Mouse (Mus musculus) erythroid progenitor cell, adult 5-6 weeks (primary cell): Measurements from ENCODE around the gene Rps27l. TPM values are rescaled to one million over a fixed set of nuclear protein-coding genes. Genes with fewer than 3 reads are reported as not detected.
"Not testable (repeated sequence)": the region's sequence is repeated elsewhere in the genome, so short reads cannot be mapped to it uniquely, and the experiment has no call there.

Source experiments
- ATAC-seq: replicated peaks from 2 replicates; pipeline ENCODE4 v1.8.0; 2016; ENCODE audit warnings: moderate number of reproducible peaks, mild to moderate bottlenecking, moderate TSS enrichment, inconsistent platforms; ENCODE audit not compliant: poor library complexity, low FRiP score, severe bottlenecking
- total RNA-seq, 2 experiments: library from RNA; stranded (forward) in 1 of 2; stranded (reverse) in 1 of 2; fragments of 150-400 nt in 1 of 2; fragments of 186-747, 209-891 nt in 1 of 2; gene quantifications; 2 replicates each; pipeline versions ENCODE4 v1.2.3 to v1.2.4; 2015 to 2017; ENCODE audit warnings: low replicate concordance in 2 of 2

Gene Rps27l
- total RNA-seq (2015; ENCODE audit: low replicate concordance) = 98.9 and 165 TPM in 2 replicates
- 37.9 and 53.8 TPM in 2 replicates for total RNA-seq (2017; ENCODE audit: low replicate concordance)

DNA sequence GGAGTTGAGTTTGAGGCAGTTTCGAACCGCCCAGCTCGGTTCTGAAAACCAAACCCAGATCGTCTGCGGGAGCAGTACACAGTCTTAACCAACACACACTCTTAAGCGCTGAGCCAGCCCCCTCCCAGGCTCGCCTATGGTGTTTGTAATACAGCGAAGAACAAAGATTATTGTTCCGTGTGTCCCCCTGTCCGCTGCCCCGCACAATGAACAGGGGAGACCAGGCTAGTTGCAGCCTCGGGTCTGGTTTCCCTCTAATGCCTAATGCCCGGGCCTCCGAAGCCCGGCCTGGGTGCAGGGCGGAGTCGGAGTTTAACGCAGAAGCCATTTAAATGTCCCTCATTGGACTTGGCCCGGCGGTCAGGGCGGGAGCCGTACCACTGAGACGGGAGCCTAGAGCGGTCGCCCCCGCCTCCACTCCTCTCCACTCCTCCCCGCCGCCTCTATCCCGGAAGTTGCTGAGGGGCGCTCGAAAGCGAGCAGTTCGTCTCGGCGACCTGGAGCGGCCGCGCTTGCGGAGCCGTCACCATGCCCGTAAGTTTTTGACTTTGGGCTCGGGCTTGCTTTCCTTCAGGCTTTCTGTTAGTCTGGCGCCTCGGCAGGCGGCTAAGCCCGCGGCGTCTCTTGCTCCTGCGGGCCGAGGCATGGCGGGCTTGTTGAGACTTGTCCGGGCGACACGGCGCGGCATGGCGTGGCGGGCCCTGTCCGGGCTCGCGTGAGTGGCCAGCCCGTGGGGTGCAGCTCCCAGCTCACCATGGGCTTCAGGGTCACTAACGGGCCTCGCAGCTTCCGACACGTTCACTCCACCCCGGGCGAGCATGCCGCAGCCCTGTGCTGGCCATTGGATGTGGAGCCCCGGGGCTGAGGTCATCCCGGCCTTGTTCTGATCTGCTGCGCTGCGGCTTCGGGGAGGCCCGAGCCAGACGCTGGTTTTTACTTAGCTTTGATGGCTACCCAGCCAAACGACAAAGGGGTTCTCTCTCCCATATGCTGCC is at the start of gene Rps27l:
Gene Rps27l, plus strand, starts transcription at position 440 of the 995 bp plus-strand sequence.
- peak; percentile 99 for ATAC-seq

DNA sequence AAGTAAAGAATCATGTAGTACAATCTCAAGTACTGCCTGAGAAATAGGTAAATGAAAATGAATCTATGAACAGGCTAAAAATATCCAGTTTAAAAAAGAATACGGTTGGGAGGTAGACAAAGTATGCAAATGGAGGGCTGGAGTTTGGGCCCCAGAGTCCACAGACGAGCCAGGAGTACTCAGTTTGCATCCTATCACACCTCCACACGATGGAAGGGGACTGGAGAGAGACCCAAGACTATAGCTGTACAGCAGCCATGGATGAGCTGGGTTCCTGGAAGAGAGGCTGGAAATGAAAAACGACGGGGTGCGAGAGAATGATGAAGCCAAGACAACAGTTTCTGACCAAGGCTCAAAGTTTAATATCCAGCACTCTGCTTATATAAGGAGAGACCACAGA is 48.9 kb upstream of the Rps27l start:
- ATAC-seq = no peak

DNA sequence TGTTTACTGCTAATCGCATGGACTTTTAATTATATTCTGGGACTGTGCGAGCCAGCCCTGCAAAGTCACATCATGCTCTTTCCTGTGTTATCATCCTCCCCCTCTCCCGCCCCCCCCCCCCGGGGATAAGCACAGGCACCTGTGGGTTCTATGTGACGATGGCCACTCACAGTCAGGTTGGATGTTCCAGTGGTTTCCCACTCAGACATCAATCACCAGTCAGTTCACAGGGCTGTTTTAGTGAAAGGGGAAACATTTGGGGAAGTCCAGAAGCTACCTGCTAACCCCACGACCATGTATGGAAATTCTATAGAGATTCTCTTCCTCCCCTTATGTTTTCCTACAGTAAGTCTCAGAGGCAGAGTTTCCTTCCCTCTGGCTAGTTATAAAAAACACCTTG is 48.0 kb upstream of the Rps27l start:
- ATAC-seq = no peak

DNA sequence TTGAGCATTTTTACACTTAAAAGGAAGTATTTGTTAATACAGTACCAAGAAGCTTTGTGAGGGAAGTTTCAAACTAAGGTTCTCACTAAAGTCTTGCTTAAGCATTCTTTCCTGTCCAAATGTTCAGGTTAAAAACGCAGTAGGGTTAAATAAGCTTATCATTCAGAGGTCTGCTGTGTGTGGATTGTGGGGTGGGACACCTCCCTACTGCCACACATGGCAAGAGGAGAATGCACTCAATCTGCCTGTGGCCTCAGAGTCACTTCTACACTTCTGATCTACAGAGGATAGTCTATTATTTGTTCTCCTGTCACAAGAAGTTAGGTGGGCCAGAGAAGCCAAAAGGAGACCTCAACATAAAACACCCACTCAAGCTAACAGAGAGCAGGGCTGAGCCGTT is 46.8 kb upstream of the Rps27l start:
- peak; percentile 51; the same call in 1 of the 2 replicates for ATAC-seq

GRCm38 (mm10) chr9:66899526-66899925 is 46.4 kb upstream of the Rps27l start:
- ATAC-seq = no peak

GRCm38 (mm10) chr9:66905990-66906389 is 39.9 kb upstream of the Rps27l start:
- no peak for ATAC-seq

DNA sequence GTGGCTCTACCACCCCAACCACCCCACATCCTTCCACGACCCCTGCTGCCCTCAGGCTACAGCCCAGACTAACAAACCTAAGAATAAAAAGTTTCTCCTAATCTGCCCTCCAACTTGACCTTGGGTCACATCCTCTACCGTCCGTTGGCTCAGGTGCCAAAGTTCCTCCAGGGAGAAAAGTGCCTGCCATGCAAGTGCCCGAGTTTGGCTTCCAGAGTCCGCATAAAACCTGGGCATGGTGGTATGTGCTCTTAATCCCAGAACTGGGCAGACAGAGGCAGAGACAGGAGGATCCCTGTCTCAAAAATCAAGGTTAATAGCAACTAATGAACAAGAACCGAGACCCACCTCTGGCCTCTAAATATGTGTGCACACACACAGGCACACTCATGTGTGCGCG is 38.8 kb upstream of the Rps27l start:
- ATAC-seq = no peak

- no peak for ATAC-seq
These were observed 38.0 kb upstream of the Rps27l start for GRCm38 (mm10) chr9:66907746-66908397.

- no peak for ATAC-seq
These were observed 36.0 kb upstream of the Rps27l start for GRCm38 (mm10) chr9:66909922-66910321.

DNA sequence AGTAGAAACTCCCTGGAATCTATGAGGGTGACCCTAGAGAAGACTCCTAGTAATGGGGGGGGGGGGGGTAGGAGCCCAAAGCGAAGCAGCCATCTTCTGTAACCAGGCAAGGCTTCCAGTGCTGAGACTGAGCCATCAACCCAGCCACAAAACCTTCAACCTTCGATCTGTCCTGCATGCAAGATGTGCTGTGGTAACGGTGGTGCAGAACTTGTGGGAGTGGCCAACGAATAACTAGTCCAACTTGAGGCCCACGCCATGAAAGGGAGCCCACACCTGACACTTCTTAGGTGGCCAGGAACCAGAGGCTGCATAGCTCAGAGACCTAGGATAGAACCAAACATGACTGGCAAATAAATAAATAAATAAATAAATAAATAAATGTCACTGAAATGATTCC is 35.2 kb upstream of the Rps27l start:
- no peak for ATAC-seq

- no peak for ATAC-seq
These were observed 33.6 kb upstream of the Rps27l start for GRCm38 (mm10) chr9:66912304-66912703.

GRCm38 (mm10) chr9:66913254-66913934 is 32.5 kb upstream of the Rps27l start:
- ATAC-seq = not testable (repeated sequence)

GRCm38 (mm10) chr9:66914540-66914939 is 31.3 kb upstream of the Rps27l start:
- no peak for ATAC-seq

DNA sequence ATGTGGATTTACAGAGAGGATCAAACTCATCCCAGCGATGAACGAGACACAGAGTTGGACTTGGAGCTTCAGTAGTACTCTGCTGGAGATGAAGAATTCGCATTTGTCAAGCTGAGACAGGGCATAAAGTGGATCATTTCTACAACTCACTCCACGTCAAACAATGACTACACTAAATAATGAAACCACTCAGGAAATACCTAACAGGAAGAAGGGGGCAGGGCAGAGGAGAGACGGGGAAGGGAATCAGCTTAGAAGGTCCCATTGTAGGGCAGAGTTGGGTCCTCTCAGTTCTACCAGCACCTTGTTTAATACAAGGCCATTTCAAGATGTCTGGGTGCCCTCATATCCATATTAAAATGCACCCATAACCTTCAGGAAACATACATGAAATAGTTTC is 30.5 kb upstream of the Rps27l start:
- no peak for ATAC-seq

DNA sequence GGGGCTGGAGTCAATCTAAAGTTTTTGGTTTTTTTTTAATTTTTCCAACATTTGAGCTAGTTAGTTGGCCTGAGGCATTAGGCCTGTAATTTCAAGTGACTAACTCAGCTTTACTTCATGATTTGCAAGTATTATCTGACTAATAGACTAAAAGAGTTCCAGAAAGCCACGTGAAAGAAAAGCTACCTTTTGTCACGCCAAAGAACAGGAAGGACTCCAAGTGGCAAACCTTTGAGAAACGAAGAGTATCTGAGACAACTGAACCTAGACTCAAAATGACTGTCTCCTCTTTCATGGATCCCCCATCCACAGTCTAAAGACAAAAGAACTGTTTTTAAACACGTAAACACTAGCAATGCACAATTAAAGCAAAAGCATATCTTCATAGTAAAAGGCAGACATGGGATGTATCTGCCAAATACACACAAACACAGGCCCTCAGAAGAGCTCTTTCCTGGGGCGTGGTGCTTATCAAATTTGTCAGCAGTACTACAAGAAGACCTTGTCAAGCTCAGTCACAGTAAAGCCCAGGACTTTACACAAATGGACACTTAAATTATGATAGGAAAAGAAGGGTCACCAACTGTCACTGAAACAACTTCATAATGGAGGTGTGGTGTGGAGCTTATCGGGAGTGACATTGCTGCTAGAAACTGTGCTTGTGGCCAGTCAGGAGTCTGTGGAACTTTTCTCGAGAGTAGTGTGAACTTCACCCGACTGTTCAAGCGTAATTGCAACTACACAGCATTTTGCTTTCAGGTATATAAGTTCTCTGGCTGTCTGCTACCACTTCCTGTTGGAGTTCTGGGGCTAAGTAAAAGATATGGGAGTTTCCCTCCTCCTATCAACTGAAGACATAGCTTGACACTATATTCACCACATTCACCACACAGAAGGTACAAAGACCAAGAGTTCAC is 29.8 kb upstream of the Rps27l start:
- ATAC-seq = peak; percentile 61

DNA sequence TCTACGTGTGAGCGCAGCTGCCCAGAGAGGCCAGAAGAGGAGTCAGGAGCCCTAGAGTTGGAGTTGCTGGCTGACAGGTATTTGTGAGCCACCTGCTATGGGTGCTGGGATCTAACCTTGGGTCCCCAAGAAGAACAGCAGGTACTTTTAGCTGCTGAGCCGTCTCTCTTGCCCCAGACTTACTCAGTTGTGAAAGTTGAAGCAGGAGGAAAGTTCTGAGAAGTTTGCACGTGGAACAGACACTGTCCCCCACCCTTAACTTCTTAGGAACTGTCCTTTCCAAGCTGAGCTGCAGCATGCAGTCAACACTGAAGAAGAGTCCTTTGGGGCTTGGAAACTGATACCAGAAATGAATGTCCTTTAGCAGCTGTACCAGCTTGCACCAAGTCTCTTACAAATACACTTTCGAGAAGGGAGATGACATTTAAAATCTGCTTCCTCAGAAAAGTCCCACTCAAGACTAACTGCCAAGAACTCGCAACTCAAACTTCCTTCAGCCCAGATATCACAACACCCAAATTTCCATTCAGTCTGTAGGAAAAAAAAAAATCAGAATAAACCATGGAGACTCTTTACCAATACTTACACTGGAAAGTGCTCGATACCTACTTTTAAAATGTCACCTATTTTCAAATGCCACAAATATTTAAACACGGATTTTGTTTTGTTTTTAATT is 28.5 kb upstream of the Rps27l start:
- no peak for ATAC-seq

GRCm38 (mm10) chr9:66917892-66918255 is 28.0 kb upstream of the Rps27l start:
- no peak for ATAC-seq

GRCm38 (mm10) chr9:66918672-66919330 is 27.1 kb upstream of the Rps27l start:
- ATAC-seq = no peak
